Mouse (Mus musculus): ENCODE measurements around the gene Hpcal4. TPM values are rescaled to one million over a fixed set of nuclear protein-coding genes. Genes with fewer than 3 reads are reported as not detected.

Gene Hpcal4
- total RNA-seq, 2 experiments from 2014 or later = 234 to 238 TPM

- intact Hi-C loops (cut with DNase I) = no loop called here
- DNase-seq (ENCODE audit: extremely low spot score in 1 of 2, low spot score in 2 of 2) = peak in 1 of 2 experiments; percentile 80
These were observed 50.6 kb downstream of the Hpcal4 start, which contains the start of gene Heyl for GRCm38 (mm10) chr4:123233492-123234084. Heyl (plus strand) TSS chr4:123233556.

- intact Hi-C loops (cut with DNase I) = no loop called here
- DNase-seq (ENCODE audit: extremely low spot score in 1 of 2, low spot score in 2 of 2) = no peak
These were observed 52.9 kb downstream of the Hpcal4 start for GRCm38 (mm10) chr4:123235835-123236430.

GRCm38 (mm10) chr4:123236431-123237031 lies 53.5 kb downstream of the Hpcal4 start:
- intact Hi-C loops (cut with DNase I) = no loop called here
- DNase-seq (ENCODE audit: extremely low spot score in 1 of 2, low spot score in 2 of 2) = no peak

- intact Hi-C loops (cut with DNase I) = no loop called here
- no peak for DNase-seq (ENCODE audit: extremely low spot score in 1 of 2, low spot score in 2 of 2)
These were observed 54.6 kb downstream of the Hpcal4 start for GRCm38 (mm10) chr4:123237386-123238266.

GRCm38 (mm10) chr4:123239361-123240203 lies 56.6 kb downstream of the Hpcal4 start:
- DNase-seq (ENCODE audit: extremely low spot score in 1 of 2, low spot score in 2 of 2) = peak in 1 of 2 experiments; percentile 87
- intact Hi-C loops (cut with DNase I) = no loop called here

Other genes starting within 250 kb of the Hpcal4 start
- gene Mfsd2a, start 222.0 kb upstream of the Hpcal4 start, total RNA-seq (2021) = 10 to 100 TPM; 47.0 to 58.6 TPM
- gene Mycl, start 187.6 kb upstream of the Hpcal4 start, total RNA-seq (2021) = 10 to 100 TPM; 35.0 to 39.2 TPM
- gene Trit1, start 166.6 kb upstream of the Hpcal4 start, total RNA-seq (2021) = 10 to 100 TPM; 21.4 to 26.6 TPM
- under 1 TPM; 0.26 to 0.54 TPM for gene Bmp8b, start 78.1 kb upstream of the Hpcal4 start, total RNA-seq (2021)
- under 1 TPM in 1 of 2 experiments, not detected in 1; 0.53 TPM for gene Oxct2b, start 67.0 kb upstream of the Hpcal4 start, total RNA-seq (2021)
- gene Ppie, start 43.3 kb upstream of the Hpcal4 start, total RNA-seq (2021) = 10 to 100 TPM; 18.8 to 22.7 TPM
- gene Nt5c1a, start 18.3 kb downstream of the Hpcal4 start, total RNA-seq (2021) = 1 to 10 TPM; 8.2 to 8.6 TPM
- 1 to 10 TPM; 6.6 to 7.2 TPM for gene Heyl, start 50.3 kb downstream of the Hpcal4 start, total RNA-seq (2021)
- gene Pabpc4, start 79.1 kb downstream of the Hpcal4 start, total RNA-seq (2021) = 10 to 100 TPM; 42.4 to 47.5 TPM
- not detected for gene Oxct2a, start 140.4 kb downstream of the Hpcal4 start, total RNA-seq (2021)
- under 1 TPM in 1 of 2 experiments, not detected in 1; 0.13 TPM for gene Bmp8a, start 160.0 kb downstream of the Hpcal4 start, total RNA-seq (2021)

All from left cerebral cortex, postnatal 10 days (tissue).